14 mouse cellular contexts compared by ENCODE assay signal in genomic region chr4:141983689-141984088, GRCm38 (mm10). TPM values are rescaled to one million over a fixed set of nuclear protein-coding genes. Genes with fewer than 3 reads are reported as not detected.
DNase-seq lines count a peak whose midpoint lies in the region; ATAC-seq and TF ChIP-seq lines count a peak whose summit lies in the region.
"Had no signal": no experiment of that assay in that cellular context is flagged by ENCODE, and none has a peak within 500 bp of the region (broad histone marks: within the 10 kb centered on the region; RNA-seq: fewer than 3 reads in every experiment).

No protein-coding gene starts in this region.

- no peak for ATAC-seq in kidney, postnatal 0 days (replicated peaks; ENCODE audit: low FRiP score, low read depth)
- ATAC-seq in kidney, embryonic 14.5 days (ENCODE audit: low FRiP score, low TSS enrichment) = no peak
- ATAC-seq in midbrain, postnatal 0 days (ENCODE audit: low FRiP score) = no peak
- no peak for ATAC-seq in midbrain, embryonic 13.5 days

- no peaks in the 10 kb centered on the region for H3K4me1 ChIP-seq in kidney, postnatal 0 days (replicated peaks; ENCODE audit: insufficient read depth, low read length)
- H3K4me1 ChIP-seq in kidney, embryonic 14.5 days (ENCODE audit: control insufficient read depth, insufficient read depth, low read length) = no peaks in the 10 kb centered on the region
- no peaks in the 10 kb centered on the region for H3K4me1 ChIP-seq in midbrain, postnatal 0 days (ENCODE audit: insufficient read depth, low read length)
- no peaks in the 10 kb centered on the region for H3K4me1 ChIP-seq in midbrain, embryonic 13.5 days (replicated peaks)
- H3K4me1 ChIP-seq: embryonic facial prominence, embryonic 10.5 days; hindbrain, embryonic 15.5 days; kidney, embryonic 15.5 days had no signal

- H3K9me3 ChIP-seq in kidney, postnatal 0 days (replicated peaks; ENCODE audit: low read length) = no peaks in the 10 kb centered on the region
- H3K9me3 ChIP-seq in kidney, embryonic 14.5 days (ENCODE audit: control insufficient read depth, low read length) = no peaks in the 10 kb centered on the region
- H3K9me3 ChIP-seq in midbrain, postnatal 0 days (ENCODE audit: low read length) = no peaks in the 10 kb centered on the region
- H3K9me3 ChIP-seq in midbrain, embryonic 13.5 days = no peaks in the 10 kb centered on the region
- H3K9me3 ChIP-seq: embryonic facial prominence, embryonic 10.5 days; hindbrain, embryonic 15.5 days; kidney, embryonic 15.5 days had no signal

- no peak overlapping the region for H3K27ac ChIP-seq in kidney, postnatal 0 days
- no peak overlapping the region for H3K27ac ChIP-seq in kidney, embryonic 14.5 days (ENCODE audit: low read depth, low read length)
- no peak overlapping the region for H3K27ac ChIP-seq in midbrain, postnatal 0 days (ENCODE audit: low read depth, low read length)
- no peak overlapping the region for H3K27ac ChIP-seq in midbrain, embryonic 13.5 days
- H3K27ac ChIP-seq: embryonic facial prominence, embryonic 10.5 days; hindbrain, embryonic 15.5 days; kidney, embryonic 15.5 days had no signal

- H3K27me3 ChIP-seq in kidney, postnatal 0 days (ENCODE audit: insufficient read depth, low read length) = no peaks in the 10 kb centered on the region
- H3K27me3 ChIP-seq in kidney, embryonic 14.5 days (ENCODE audit: control insufficient read depth, insufficient read depth, low read length) = no peaks in the 10 kb centered on the region
- no peaks in the 10 kb centered on the region for H3K27me3 ChIP-seq in midbrain, postnatal 0 days (ENCODE audit: insufficient read depth, low read length)
- H3K27me3 ChIP-seq in midbrain, embryonic 13.5 days = no peaks in the 10 kb centered on the region
- H3K27me3 ChIP-seq: hindbrain, embryonic 15.5 days; kidney, embryonic 15.5 days had no signal

- H3K9ac ChIP-seq in kidney, postnatal 0 days (ENCODE audit: low read depth, low read length) = no peak overlapping the region
- no peak overlapping the region for H3K9ac ChIP-seq in kidney, embryonic 14.5 days (ENCODE audit: low read depth, low read length)
- H3K9ac ChIP-seq in midbrain, postnatal 0 days (replicated peaks; ENCODE audit: low read length, poor library complexity, severe bottlenecking) = no peak overlapping the region
- no peak overlapping the region for H3K9ac ChIP-seq in midbrain, embryonic 13.5 days (replicated peaks)
- H3K9ac ChIP-seq: hindbrain, embryonic 15.5 days; kidney, embryonic 15.5 days had no signal

- TF ChIP-seq CTCF in kidney, postnatal 0 days (IDR thresholded peaks at IDR 0.05; ENCODE audit: low read depth) = peak; percentile 53
- TF ChIP-seq CTCF in midbrain, postnatal 0 days (IDR thresholded peaks at IDR 0.05) = peak; percentile 65
- TF ChIP-seq CTCF in brain, embryonic 14.5 days (IDR thresholded peaks at IDR 0.05; ENCODE audit: borderline replicate concordance, extremely low read depth, insufficient read depth, insufficient read length) = no peak

- 63% methylated on average over 3 of the region's 3 CpGs for WGBS in kidney, postnatal 0 days
- 51% methylated on average over 3 of the region's 3 CpGs for WGBS in kidney, embryonic 14.5 days
- WGBS in midbrain, postnatal 0 days = 63% methylated on average over 3 of the region's 3 CpGs
- WGBS in midbrain, embryonic 13.5 days = 73% methylated on average over 3 of the region's 3 CpGs

- no peak for DNase-seq in kidney, postnatal 0 days (ENCODE audit: low spot score)
- DNase-seq in midbrain, postnatal 0 days (ENCODE audit: low spot score) = peak; percentile 64
- DNase-seq in brain, embryonic 14.5 days (ENCODE audit: low read depth) = peak; percentile 66
- DNase-seq in right cerebral cortex, postnatal 14 days = peak; percentile 55
- DNase-seq in yolk sac, embryonic 10.5 days (ENCODE audit: low spot score) = no peak
- DNase-seq in adrenal gland, postnatal 4 days (ENCODE audit: low spot score in 2 of 2) = no peak
- DNase-seq: adrenal gland, postnatal 14 days; heart, adult 18-20 months; thymus, postnatal 36 days had no signal

- no peak for TF ChIP-seq POLR2A in brain, embryonic 14.5 days (IDR thresholded peaks at IDR 0.05; ENCODE audit: borderline replicate concordance, extremely low read depth, insufficient read depth, insufficient read length, poor library complexity, severe bottlenecking)

- H3K36me3 ChIP-seq in kidney, postnatal 0 days (ENCODE audit: insufficient read depth, low read length) = no peaks in the 10 kb centered on the region
- H3K36me3 ChIP-seq in kidney, embryonic 14.5 days (ENCODE audit: control insufficient read depth, insufficient read depth, low read length) = no peaks in the 10 kb centered on the region
- no peaks in the 10 kb centered on the region; the same call in 1 of the 2 replicates for H3K36me3 ChIP-seq in midbrain, postnatal 0 days (ENCODE audit: insufficient read depth, low read length)
- H3K36me3 ChIP-seq in midbrain, embryonic 13.5 days = no peaks in the 10 kb centered on the region
- H3K36me3 ChIP-seq: embryonic facial prominence, embryonic 10.5 days; hindbrain, embryonic 15.5 days; kidney, embryonic 15.5 days had no signal

- H3K4me3 ChIP-seq in kidney, postnatal 0 days (replicated peaks; ENCODE audit: low read depth, low read length) = no peak overlapping the region
- no peak overlapping the region for H3K4me3 ChIP-seq in kidney, embryonic 14.5 days (ENCODE audit: low read length)
- no peak overlapping the region for H3K4me3 ChIP-seq in midbrain, postnatal 0 days (ENCODE audit: low read depth, low read length)
- H3K4me3 ChIP-seq in midbrain, embryonic 13.5 days (replicated peaks) = no peak overlapping the region
- H3K4me3 ChIP-seq: embryonic facial prominence, embryonic 10.5 days; hindbrain, embryonic 15.5 days; kidney, embryonic 15.5 days had no signal

- no peak overlapping the region for H3K4me2 ChIP-seq in kidney, postnatal 0 days (ENCODE audit: low read length)
- H3K4me2 ChIP-seq in kidney, embryonic 14.5 days (replicated peaks; ENCODE audit: low read depth, low read length) = no peak overlapping the region
- no peak overlapping the region for H3K4me2 ChIP-seq in midbrain, postnatal 0 days (ENCODE audit: low read depth, low read length, poor library complexity, severe bottlenecking)
- H3K4me2 ChIP-seq in midbrain, embryonic 13.5 days (replicated peaks) = no peak overlapping the region
- H3K4me2 ChIP-seq: hindbrain, embryonic 15.5 days; kidney, embryonic 15.5 days had no signal

RNA-seq across cellular contexts. Expression of gene Fhad1, which starts 31.2 kb away (rescaled TPM):
- polyA plus RNA-seq in kidney, postnatal 0 days (2015; fragmentation: Nextera tagmentation; extraction: Ambion mirVana) = 0.32 and 0.50 TPM in 2 replicates
- polyA plus RNA-seq in kidney, embryonic 14.5 days (2014; fragmentation: Nextera tagmentation; extraction: Ambion mirVana) = 0.15 and 0.60 TPM in 2 replicates
- total RNA-seq in midbrain, postnatal 0 days (2014; rRNA removed) = 3.6 and 5.6 TPM in 2 replicates
- 6.6 and 7.2 TPM in 2 replicates for polyA plus RNA-seq in midbrain, postnatal 0 days (2015; fragmentation: Nextera tagmentation; extraction: Ambion mirVana)
- 3.0 and 3.4 TPM in 2 replicates for polyA plus RNA-seq in midbrain, embryonic 13.5 days (2015; fragmentation: Nextera tagmentation; extraction: Ambion mirVana)
- 1.3 and 3.1 TPM in 2 replicates for polyA plus RNA-seq in brain, embryonic 14.5 days (2012; rRNA removed)
- 1 to 10 TPM; 1.4 to 2.0 TPM for total RNA-seq in adrenal gland, postnatal 4 days (2021)

Comparison
In these comparisons a context has a peak if more than half of its experiments do, and no peak if none do; other contexts are left out.
1. DNase-seq: peak in midbrain, postnatal 0 days (single experiment), brain, embryonic 14.5 days (single experiment) and right cerebral cortex, postnatal 14 days (single experiment); none in kidney, postnatal 0 days (single experiment), yolk sac, embryonic 10.5 days (single experiment) and adrenal gland, postnatal 4 days (0 of 2).